Mouse (Mus musculus) spleen, postnatal 0 days (tissue): Measurements from ENCODE around the gene Fzd2. TPM values are rescaled to one million over a fixed set of nuclear protein-coding genes. Genes with fewer than 3 reads are reported as not detected.

Experiments used
- polyA plus RNA-seq: library from polyadenylated mRNA; unstranded; fragments of >200 nt; fragmentation: Nextera tagmentation; extraction: Ambion mirVana; gene quantifications from 2 replicates; pipeline ENCODE4 v1.2.1, GENCODE M21; 2015

The Fzd2 gene
- 3.4 and 4.1 TPM in 2 replicates for polyA plus RNA-seq

GRCm38 (mm10) chr11:102604010-102604584 lies at the start of gene Fzd2:
Gene Fzd2, plus strand, starts transcription at chr11:102604396.

DNA sequence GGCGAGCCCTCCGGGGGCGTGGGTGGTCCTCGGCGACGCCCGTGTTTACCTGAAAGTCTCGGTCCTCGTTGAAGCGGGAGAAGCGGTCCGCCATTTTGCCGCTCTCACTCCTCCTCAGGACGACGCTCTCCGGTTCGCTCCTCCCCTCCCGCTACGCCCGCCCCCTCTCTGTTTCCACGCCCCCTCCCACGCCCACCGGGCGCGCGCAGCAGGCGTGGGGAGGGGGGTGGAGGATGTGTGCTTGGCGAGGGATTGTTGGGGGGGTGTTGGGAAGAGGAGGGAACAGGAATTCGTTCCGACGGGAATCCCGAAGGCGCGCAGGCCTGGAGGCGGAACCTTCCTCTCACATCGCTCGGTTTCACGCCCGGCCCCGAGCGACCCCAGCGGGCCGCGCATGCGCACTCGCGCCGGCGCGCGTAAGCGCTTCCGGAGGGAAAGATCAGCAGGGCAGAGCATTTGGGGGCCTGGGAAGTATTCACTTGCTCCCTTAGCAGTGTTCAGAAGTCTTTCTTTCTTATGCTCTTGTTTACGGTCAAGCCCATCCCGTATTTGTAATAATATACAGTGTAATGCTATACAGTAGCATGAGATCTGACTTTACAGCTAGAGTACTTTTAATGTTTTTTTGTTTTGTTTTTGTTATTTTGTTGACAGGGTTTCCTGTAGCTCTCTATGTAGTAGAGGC lies 48.0 kb upstream of the Fzd2 start, which contains the start of gene Gpatch8:
Gene Gpatch8, minus strand, starts transcription at position 362 of the 685 bp plus-strand sequence.

DNA sequence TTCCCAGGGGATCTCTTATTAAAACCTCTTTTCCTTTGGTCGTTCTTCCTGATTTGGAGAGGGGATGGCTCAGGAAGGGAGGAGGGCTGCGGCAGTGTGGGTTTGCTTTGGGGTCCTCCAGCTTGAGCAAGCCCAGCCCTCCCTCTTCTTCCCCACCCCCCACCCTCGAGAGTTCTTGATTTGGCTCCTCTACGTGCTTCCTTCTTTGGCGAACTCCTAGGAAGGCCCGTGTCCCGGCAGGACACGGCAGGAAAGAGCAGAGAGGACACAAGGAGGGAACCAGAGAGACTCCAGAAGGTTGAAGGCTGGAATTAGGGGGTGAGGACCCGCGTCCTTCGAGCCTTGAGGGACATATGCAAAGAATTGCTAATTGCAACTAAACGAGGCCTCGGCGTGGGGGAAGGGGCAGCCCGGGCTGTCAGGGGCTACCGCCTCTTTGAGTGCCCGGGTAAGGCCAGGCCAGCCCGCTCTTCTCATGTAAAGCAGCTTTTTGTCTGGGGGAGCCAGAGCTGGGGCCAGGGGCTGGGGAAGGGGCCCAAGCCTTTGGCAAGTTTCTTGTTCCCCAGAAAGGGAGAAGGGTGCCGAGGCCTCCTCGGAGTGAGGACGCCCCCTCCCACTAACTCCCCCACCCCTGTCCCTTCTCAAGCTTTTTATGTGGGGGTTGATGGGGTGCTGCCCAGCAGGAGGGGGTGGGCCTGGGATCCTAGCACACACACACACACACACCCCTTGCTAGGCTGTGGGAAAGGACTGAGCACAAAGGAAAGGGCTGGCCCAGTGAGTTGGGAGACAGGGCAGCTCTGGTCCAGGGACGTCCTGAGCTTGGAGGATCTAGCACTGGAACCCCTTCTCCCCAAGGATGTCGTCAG lies 24.8 kb upstream of the Fzd2 start, which contains the start of gene Gm11627:
Gene Gm11627, minus strand, starts transcription at position 297 of the 869 bp plus-strand sequence.

Other genes with a start within 250 kb of the Fzd2 start
- gene Slc4a1, start 238.2 kb upstream of the Fzd2 start, polyA plus RNA-seq: 509 and 579 TPM in 2 replicates
- 2.0 and 2.6 TPM in 2 replicates for gene Rundc3a, start 211.0 kb upstream of the Fzd2 start, polyA plus RNA-seq
- 360 and 378 TPM in 2 replicates for gene Slc25a39, start 196.4 kb upstream of the Fzd2 start, polyA plus RNA-seq
- 103 and 160 TPM in 2 replicates for gene Grn, start 174.1 kb upstream of the Fzd2 start, polyA plus RNA-seq
- gene Fam171a2, start 156.7 kb upstream of the Fzd2 start, polyA plus RNA-seq: 1.1 and 1.2 TPM in 2 replicates
- 26.8 and 27.0 TPM in 2 replicates for gene Itga2b, start 134.3 kb upstream of the Fzd2 start, polyA plus RNA-seq
- gene Gpatch8, start 48.0 kb upstream of the Fzd2 start, polyA plus RNA-seq: 29.2 and 33.6 TPM in 2 replicates
- gene Gm11627, start 24.9 kb upstream of the Fzd2 start, polyA plus RNA-seq: 4.1 and 6.5 TPM in 2 replicates
- gene Meioc, start 59.3 kb downstream of the Fzd2 start, polyA plus RNA-seq: 0.07 TPM in 1 of 2 replicates, not detected in the other
- 14.4 and 16.5 TPM in 2 replicates for gene Ccdc43, start 93.4 kb downstream of the Fzd2 start, polyA plus RNA-seq
- gene Adam11, start 157.0 kb downstream of the Fzd2 start, polyA plus RNA-seq: 0.82 and 1.2 TPM in 2 replicates
- 7.1 and 9.2 TPM in 2 replicates for gene Gjc1, start 215.3 kb downstream of the Fzd2 start, polyA plus RNA-seq
- gene Higd1b, start 231.5 kb downstream of the Fzd2 start, polyA plus RNA-seq: 0.29 TPM in 1 of 2 replicates, not detected in the other